Mouse (Mus musculus) E14TG2a.4 (cell line): ENCODE measurements around the gene 4930470P17Rik.

Source experiments
- CTCF ChIP-seq: conservative IDR thresholded peaks from 2 replicates; pipeline ENCODE4 v1.5.1; 2014; ENCODE audit warnings: low read length
- NANOG ChIP-seq: IDR thresholded peaks from 2 replicates; pipeline ENCODE4 v1.6.1; 2014; ENCODE audit warnings: borderline replicate concordance, low read length, mixed read lengths
- POU5F1 ChIP-seq: IDR thresholded peaks from 2 replicates; pipeline ENCODE4 v1.6.1; 2014; ENCODE audit warnings: low read length, borderline replicate concordance

DNA sequence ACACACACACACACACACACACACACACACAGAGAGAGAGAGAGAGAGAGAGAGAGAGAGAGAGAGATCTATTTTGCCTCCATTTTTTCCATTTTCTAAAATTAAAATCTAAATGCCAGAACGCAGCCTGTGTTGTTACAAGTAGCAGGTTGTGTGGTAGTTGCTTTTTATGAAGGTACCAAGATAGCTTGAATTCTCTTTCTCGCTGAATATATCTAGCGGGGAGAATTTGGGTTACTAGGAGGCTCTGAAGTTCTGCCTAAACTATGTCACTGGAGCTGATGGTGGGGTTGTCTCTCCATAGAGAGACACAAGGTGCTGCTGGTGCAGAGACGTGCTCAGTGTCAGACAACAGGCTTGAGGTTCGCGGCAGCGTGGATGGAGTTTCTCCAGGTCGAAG lies 36.8 kb downstream of the 4930470P17Rik start:
- no peak for TF ChIP-seq CTCF
- TF ChIP-seq NANOG = no peak
- no peak for TF ChIP-seq POU5F1
